Mouse (Mus musculus) NIH3T3 (cell line): Measurements from ENCODE around the gene Dhcr24.

Experiments used
- DNase-seq: peaks from one replicate; pipeline ENCODE4 v3.0.0-alpha.2; 2012; ENCODE audit warnings: low read depth

Gene Dhcr24

GRCm38 (mm10) chr4:106560213-106560845 is 509 bp upstream of the Dhcr24 start:
- DNase-seq: no peak

GRCm38 (mm10) chr4:106562006-106562405 is 1.2 kb downstream of the Dhcr24 start:
- DNase-seq: peak; percentile 26

GRCm38 (mm10) chr4:106562837-106563790 is 2.3 kb downstream of the Dhcr24 start:
- peak; percentile 55 for DNase-seq

- DNase-seq: peak; percentile 59
Measured at GRCm38 (mm10) chr4:106564161-106564560, 3.3 kb downstream of the Dhcr24 start.

- DNase-seq: no peak
Measured at GRCm38 (mm10) chr4:106569680-106570079, 8.8 kb downstream of the Dhcr24 start.

- no peak for DNase-seq
Measured at GRCm38 (mm10) chr4:106571081-106571724, 10.4 kb downstream of the Dhcr24 start.

GRCm38 (mm10) chr4:106575022-106575421 is 14.2 kb downstream of the Dhcr24 start:
- DNase-seq: no peak

GRCm38 (mm10) chr4:106577511-106577910 is 16.7 kb downstream of the Dhcr24 start:
- no peak for DNase-seq

GRCm38 (mm10) chr4:106581176-106581864 is 20.5 kb downstream of the Dhcr24 start:
- no peak for DNase-seq

- DNase-seq: no peak
Measured at GRCm38 (mm10) chr4:106581865-106582204, 21.0 kb downstream of the Dhcr24 start.

GRCm38 (mm10) chr4:106582428-106583153 is 21.8 kb downstream of the Dhcr24 start:
- no peak for DNase-seq

GRCm38 (mm10) chr4:106584665-106585064 is 23.8 kb downstream of the Dhcr24 start:
- DNase-seq: no peak

GRCm38 (mm10) chr4:106587075-106587474 is 26.2 kb downstream of the Dhcr24 start:
- DNase-seq: no peak

GRCm38 (mm10) chr4:106590142-106590541 is 29.3 kb downstream of the Dhcr24 start:
- DNase-seq: no peak

GRCm38 (mm10) chr4:106590871-106591270 is 30.0 kb downstream of the Dhcr24 start:
- no peak for DNase-seq

GRCm38 (mm10) chr4:106593636-106594035 is 32.8 kb downstream of the Dhcr24 start:
- DNase-seq: peak; percentile 19

GRCm38 (mm10) chr4:106596200-106596599 is 35.4 kb downstream of the Dhcr24 start:
- DNase-seq: no peak

GRCm38 (mm10) chr4:106597055-106597454 is 36.2 kb downstream of the Dhcr24 start:
- no peak for DNase-seq

GRCm38 (mm10) chr4:106597741-106598140 is 36.9 kb downstream of the Dhcr24 start:
- no peak for DNase-seq

- DNase-seq: no peak
Measured at GRCm38 (mm10) chr4:106599415-106599814, 38.6 kb downstream of the Dhcr24 start.

GRCm38 (mm10) chr4:106600770-106601169 is 39.9 kb downstream of the Dhcr24 start:
- DNase-seq: no peak
